Mouse (Mus musculus) spleen, adult 18-20 months (tissue): ENCODE measurements around the gene Smcp.

Source experiments
- DNase-seq, 2 experiments: peaks; one replicate each; pipeline ENCODE4 v3.0.0; 2022; ENCODE audit warnings: mixed read lengths in 2 of 2

Gene Smcp

DNA sequence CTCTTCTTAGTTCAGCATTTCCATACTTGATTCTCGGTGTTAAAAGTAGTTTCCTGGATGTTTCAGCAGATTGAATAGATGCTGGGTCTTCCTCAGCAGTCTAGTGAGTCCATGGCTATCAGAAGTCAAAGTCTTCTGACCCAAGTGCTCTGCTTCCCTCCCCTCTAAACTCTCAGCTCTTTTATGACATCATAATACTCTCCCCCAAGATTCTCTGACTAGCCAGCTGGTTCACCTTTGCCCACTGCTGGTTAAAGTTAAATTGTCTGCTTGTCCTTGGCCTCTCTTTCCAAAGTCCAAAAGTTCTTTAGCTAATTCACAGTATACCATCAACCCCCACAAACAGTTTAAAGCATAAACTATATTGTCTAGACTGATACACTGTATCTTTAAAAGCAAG is at the start of gene Smcp:
TSS of gene Smcp (minus strand) at position 140 of the 400 bp plus-strand sequence.
- DNase-seq, result no peak

DNA sequence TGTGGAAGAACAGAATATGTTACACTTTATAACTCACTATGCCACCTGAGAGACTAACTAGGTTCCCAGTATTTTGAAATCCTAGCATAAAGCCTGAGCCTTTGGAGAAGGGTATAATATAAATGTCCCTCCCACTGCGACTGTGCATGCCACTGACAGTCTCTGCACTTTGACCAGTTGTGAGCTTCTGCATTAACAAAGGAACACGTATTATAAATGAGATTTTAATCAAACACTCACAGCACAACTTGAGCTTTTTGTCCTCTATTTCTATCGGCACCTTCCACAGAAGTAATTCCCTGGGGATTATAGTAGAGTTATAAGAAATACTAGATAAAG is 49.8 kb upstream of the Smcp start:
- no peak for DNase-seq

DNA sequence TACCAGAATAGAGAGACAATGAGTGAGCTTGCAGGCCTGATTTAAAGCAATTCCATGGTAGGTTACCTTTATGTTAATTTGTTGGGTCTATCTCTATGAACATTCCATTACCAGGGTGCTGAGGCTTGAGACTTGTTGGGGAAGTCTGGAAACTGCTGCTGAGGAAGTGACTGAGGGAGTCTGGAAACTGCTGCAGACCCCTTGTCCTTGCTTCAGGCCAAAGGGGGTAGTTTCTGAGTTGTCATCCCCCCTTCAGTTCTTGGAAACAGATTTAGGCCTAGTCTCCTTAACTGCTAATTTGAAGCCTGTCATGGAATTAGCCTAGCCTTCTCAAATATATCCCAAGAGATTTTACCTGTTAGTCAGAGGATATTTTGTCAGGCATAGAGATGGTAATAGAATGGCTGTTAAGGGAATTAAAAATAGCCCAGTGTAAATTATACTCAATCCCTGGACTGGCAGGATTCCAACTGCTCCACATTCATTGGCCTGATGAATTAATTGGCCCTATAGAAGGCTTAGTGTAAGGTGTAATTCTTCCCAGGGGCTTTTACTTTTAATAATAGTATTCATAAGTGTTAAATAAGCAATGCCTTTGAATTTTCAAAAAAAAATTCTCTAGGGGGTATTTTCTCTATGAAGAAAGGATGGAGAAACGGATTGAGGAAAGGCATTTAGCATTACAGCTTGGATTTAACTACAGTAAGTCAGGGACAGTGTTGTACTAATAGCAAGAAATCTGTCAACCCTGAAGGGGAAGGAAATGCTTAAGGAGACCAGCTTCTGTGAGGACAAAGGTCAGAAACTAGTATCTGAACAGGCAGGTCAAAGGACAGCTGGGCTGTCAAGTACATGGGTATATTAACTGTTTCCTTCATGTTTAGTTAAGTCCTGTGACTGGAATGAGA is 49.2 kb upstream of the Smcp start:
- no peak for DNase-seq

DNA sequence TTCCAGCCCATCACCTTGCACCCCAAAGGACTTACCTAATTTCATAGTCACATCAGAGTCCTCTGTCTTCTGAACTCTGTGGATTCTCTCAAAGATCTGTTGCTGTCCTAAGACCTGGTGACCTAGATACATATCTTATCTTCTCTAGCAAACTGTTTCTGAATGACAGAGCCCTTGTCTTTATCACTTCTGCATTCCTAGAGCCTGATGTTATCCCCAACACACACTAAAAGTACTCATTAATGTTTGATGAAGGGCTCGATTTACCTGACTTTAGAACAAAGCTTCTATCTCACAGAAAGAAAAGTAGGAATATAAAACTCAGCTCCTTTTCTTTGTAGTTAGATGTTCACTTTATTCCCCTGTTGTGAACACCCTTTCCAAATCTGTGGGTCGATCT is 32.8 kb upstream of the Smcp start, which contains the start of gene Lce6a:
TSS of gene Lce6a (minus strand) at position 101 of the 400 bp plus-strand sequence.
- DNase-seq, result no peak

DNA sequence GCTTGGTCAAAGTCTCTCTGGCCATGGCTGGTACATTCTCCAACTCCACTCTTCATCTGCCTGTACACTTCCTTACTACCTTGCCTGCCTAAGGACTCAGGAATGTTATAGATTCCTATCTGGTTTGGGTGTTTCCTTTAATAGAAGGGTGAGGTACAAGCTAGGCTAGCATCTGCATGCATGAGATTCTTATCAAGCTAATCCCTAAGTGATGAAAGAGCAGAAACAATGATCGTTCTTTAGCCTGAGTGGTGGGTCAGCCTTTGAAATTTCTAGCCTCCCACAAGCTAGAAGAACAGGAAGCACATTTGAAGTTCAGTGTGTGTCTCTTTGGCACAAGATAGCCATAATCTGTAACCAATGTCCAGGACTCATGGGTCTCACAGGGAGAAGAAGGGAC is 21.0 kb upstream of the Smcp start:
- DNase-seq, result no peak

DNA sequence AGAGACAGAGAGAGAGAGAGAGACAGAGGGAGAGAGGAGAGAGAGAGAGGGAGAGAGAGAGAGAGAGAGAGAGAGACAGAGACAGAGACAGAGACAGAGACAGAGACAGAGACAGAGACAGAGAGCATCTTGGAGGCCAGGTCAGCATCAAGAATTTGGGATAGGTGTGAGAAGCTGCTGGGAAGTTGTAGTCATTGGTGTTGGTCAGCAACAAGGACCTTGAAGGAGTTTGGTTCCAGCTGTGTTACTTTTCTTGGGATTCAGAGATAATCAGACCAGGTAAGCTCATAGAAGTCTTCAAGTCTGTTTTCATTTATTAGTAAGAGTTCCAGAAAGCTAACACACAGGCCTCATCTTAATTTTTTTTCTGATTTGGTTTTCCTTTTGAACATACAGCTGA is 18.6 kb upstream of the Smcp start, which contains the start of gene 2210017I01Rik:
TSS of gene 2210017I01Rik (minus strand) at position 101 of the 400 bp plus-strand sequence.
- no peak for DNase-seq

DNA sequence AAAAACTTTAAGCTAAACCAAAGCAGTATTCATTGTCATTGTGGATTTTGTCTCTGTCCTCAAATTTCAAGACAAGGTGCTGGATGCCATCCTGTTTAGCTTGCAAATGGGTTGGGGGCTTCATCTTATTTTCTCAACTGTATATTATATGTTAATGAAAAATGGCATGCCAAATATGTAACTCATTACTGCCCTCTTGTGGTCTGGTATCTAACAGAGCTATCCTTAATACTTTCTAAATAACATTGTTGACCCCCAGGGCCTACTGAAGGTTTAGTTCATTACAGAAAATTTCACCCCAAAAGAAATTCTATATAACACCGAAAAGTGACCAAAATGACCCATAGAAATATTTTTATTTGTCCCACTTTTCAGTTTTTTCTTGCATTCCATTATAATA is 13.4 kb upstream of the Smcp start:
- DNase-seq, result no peak

DNA sequence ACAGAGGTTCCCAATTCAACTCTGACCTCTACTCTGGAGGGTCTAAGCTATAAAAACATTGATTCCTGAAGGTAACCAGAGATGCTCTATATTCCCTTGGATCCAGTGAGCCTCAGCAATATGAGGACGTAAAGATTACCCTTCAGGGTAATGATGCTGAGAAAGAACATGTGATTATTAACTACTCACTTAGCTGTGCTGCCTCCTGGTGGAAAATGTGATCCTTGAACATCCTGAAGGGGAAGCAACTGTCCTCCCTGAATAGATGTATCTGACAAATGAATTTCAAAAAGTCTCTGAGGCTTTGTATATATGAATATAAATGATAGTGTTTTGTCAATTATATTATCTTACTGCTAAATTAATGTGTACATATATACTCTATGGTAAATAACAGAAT is 11.7 kb upstream of the Smcp start:
- no peak for DNase-seq

DNA sequence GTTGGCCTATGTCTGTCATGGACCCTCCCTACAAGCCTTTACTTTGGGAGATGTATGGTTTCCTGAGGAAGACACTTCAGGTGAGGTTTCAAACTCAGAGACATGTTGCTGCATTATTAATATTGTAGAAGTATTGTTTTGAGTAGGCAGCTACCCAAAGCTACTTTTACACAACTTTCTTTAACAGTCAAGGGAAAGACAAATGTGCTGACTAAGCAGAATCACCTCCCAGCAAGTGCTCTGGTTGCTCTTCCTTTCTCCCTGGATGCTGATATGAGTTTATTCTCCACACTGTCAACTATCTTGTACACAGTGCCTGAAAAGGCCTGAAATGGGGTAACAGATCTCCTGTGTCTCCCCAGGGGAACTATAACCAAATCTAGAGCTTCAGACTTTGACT is 11.2 kb upstream of the Smcp start:
- no peak for DNase-seq

DNA sequence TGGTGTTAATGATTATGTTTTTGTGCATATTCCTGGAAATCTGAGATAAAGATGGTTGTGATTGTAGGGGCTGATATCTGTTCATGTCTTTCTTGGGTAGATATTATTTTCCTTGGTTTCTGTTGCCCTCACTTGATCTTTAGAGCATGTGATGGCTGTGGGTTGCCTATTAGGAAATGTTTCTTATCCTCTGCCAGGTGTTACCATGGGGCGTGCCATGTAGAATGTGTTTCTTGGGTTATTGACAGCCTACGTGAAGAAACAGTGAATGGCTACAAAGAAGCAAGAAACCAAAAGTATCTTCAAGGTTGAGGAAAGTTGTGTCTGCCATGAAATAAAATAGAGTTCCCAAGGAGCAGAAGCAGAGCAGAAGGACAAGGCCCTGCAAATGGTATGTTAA is 9.6 kb upstream of the Smcp start:
- DNase-seq, result no peak

DNA sequence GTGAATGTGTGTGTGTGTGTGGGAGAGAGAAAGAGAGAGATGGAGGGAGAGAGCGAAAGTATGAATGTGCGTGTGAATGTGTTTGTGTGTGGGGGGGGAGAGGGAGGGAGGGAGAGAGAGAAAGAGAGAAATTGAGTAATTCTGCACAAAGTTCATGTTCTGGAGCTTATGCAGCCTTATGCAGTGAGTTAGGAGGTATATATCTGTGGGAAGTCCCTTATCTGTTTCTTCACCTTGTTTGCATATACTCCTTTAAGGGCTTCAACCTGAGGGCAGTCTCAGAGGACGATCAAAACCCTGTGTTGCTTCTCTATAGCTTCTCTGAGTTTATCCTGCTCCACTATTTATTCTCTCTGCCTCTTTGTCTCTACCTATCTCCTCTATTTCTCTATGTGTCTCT is 1.6 kb downstream of the Smcp start:
- DNase-seq, result no peak

DNA sequence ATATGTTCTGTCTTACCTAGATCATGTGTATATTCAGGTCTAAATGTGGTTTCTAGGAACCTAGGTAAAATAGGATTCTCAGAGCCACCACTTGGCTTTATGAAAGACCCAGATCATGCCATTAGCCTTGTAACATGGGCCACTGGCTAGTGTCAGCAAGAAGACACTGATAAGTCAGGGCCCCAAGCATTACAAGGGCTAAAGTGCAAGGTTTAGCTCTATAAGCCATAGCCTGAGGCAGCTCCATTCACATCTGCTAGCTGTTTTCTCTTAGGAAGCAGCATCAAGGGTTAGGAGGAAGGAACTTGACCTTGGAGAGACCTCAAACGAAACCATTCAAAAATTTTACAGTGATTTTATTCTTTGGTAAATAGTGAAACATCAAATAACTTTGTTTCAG is 3.7 kb downstream of the Smcp start:
- DNase-seq, result no peak

DNA sequence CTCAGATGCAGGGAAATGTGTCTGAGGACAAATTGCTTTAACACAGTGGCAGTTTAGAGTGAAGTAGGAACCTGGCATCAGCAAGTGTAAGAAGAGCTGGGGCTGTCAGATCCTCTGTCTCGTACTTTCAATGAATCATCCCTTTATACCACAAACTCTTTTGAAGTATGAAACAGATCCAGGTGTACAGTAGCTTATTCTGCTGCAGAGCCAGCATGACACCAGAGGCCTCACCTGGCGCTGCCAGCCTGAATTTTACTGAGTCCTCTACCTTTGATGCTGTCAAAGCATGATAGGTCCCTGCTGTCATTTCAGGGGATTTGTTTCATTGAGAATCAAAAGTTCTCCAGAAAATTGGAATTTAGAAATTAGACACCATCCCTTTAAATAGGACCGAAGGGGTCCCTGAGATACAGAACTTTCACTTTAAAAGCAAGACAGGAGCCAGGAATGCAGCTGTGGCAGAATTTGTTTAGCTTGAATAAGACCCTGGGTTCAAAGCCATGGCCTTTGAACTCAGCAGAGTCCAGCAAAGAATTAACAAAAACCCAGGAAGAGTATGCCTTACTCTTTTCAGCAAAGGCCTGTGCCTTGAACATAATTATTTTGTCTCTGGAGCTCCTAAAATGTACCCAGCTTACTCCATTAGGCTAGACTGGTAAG is 5.5 kb downstream of the Smcp start:
- DNase-seq, result no peak

DNA sequence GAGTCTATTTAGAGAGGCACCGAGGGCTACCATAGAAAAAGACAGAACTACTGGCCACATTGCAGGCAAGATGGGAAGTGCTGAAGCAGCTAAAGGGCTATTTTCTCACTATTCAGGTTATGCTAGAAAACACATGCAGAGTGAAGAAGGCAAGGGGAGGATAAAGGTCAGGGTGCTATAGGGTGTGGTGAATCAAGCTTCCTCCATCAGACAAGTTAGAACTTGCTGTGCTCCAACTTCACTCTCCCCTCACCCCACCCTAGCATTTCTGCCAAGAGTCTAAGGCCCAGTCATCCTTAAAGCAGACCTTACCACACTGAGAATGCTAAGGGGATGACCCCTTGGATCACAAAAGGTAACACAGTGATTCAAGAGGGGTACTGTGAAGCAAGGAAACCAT is 9.3 kb downstream of the Smcp start:
- no peak for DNase-seq

DNA sequence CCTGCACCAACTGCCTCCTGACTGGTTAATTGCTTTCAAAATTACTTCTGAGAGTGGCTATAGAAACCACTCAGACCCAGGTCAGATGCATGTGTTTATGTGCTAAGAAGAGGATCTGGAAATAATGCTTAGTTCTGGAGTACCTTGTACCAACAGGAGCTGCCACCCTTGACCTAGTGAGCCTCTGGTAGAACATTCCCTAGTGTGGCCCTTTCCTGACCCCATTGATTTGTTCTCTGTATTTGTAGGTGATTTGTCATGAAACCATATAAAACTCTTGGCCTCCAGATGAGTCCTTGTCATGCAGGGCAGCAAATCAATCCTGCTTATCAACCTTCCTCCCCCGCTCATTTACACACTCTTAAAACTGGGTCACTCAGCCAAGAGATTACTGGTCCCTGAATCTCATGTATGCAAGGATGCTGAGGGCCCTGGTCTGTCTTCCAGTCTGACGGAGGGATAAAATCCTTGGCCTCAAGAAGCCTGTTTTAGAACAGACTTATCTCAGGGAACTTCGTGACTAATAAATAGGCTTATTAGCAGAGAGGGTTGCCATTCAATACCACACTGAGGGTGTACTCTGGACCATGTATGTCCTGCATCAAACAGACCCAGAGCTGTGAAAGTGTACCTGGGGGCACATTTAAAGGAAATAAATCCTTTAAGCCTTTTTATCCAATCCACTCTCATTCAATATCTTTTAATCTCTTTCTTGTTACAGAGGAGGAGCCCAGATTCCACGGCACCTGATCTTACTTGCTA is 10.0 kb downstream of the Smcp start:
- no peak for DNase-seq

DNA sequence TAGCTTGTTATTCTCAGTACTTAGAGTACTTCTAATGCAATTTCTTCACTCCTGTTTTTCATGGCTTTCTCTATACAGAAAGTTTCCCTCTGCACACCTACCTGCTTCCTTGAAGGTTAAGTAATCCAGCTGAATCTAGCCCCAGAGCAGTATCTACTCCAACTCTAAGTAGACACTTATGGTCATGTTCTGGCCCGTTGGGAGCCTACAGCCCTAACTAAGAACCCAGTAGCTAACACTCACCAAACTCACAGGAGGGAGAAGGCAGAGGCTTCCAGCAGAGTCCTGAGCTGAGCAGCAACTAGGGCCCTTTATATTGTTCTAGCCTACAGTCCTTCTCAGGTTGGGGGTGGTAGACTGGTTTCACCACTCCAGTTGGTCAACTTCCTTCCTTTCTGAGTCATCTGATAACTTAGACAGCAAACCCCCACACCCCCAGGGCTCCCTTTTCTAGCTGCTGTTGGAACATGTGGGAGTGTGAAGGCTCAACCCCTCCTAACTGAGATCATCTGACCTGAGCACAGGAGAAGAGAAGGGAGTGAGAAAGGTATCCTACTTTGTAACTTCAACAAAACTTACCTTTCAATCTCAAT is 15.3 kb downstream of the Smcp start, which contains the start of gene Ivl:
TSS of gene Ivl (minus strand) at position 287 of the 593 bp plus-strand sequence.
- DNase-seq, result no peak

DNA sequence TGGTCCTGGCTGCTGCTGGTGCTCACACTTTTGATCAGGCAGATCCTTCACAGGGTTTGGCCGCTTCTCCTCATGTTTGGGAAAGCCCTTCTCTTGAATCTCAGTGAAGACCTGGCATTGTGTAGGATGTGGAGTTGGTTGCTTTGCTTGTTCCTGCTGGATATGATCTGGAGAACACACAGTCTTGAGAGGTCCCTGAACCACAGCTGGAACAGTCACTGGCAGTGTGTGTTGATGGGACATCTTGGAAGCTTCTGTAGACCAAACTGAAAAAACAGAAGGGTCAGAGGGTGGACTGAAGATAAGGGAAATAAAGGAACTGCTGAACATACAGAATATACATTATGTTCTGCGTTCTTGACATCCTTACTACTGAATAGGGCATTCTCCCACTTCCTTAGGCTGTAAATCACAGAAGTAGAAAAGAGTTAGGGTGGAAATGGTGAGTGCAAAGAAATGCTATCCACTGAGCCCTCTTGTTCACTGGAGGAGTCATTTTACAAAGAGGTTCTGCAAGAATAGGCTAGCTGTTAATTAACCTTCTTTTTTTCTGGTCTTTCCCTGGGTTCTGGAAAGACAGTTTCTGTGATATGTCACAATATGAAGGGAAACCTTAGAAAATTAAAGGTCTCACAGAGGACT is 16.2 kb downstream of the Smcp start:
- no peak for DNase-seq

DNA sequence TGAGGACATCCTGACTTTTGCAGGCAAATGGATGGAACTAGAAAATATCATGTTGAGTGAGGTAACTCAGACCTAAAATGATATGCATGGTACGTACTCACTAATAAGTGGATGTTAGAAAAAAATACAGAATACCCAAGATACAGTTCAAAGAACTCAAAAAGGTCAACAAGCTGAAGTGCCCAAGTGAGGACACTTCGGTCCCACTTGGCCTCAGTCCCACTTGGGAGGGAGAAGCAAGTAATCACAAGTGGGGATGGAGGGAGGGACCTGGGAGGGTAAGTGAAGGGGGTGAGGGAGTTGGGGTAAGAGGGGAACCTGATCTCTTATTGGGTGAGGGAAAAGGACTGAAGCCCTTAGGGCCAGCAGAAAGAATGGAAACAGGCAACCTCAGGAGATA is 20.0 kb downstream of the Smcp start:
- DNase-seq, result no peak

DNA sequence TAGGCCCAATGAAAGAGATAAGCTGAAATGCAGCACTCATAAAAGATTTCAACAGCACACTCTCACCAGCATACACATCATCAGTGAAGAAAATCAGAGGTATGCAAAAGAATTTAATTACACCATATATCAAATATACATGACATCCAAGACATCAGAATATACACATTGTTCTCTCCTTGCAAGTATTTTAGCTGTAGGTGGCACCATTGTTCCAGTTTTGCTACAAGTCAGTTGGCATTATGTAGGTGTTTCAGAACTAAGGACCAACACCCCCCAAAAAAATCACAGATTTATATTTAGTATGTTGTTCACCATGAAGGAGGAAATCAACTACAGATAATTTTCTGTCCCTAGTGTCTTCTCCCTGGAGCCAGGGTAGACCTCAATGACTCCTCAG is 23.4 kb downstream of the Smcp start:
- no peak for DNase-seq

DNA sequence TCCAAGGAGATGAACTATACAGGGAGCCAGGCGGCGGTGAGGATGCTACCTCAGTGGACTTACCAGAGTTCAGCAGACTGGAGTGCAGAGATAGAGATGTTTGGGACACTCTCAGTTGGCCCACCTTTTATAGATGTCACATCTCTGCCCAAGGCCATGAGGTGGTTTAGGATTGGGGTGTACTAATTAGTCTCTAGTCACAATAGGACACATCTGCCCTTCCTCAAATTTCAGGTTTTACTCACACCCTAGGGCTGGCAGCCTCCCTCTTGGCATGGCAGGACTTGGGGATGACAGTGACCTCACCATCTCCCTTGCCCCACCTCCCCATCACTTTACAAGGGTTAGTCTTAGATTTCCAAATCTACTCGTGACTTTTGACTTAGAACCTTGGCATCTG is 54.4 kb downstream of the Smcp start, which contains the start of gene 2310046K23Rik:
TSS of gene 2310046K23Rik (minus strand) at position 101 of the 400 bp plus-strand sequence.
- DNase-seq, result no peak
